Mouse (Mus musculus): Measurements from ENCODE around the gene Ppp1r18.
"Not testable (repeated sequence)": the region's sequence is repeated elsewhere in the genome, so short reads cannot be mapped to it uniquely, and the experiment has no call there.

Ppp1r18 gene

GRCm38 (mm10) chr17:35836991-35837422 lies 28.4 kb upstream of the Ppp1r18 start:
- DNase-seq (ENCODE audit: low read depth, low spot score) = peak; percentile 79

GRCm38 (mm10) chr17:35837487-35837886 lies 27.9 kb upstream of the Ppp1r18 start:
- DNase-seq (ENCODE audit: low read depth, low spot score) = no peak

GRCm38 (mm10) chr17:35838122-35838544 lies 27.3 kb upstream of the Ppp1r18 start, which contains the start of gene Tubb5:
TSS of gene Tubb5 (minus strand) at chr17:35838306.
- peak; percentile 84 for DNase-seq (ENCODE audit: low read depth, low spot score)

GRCm38 (mm10) chr17:35838570-35838969 lies 26.8 kb upstream of the Ppp1r18 start:
- no peak for DNase-seq (ENCODE audit: low read depth, low spot score)

- DNase-seq (ENCODE audit: low read depth, low spot score) = not testable (repeated sequence)
Measured at GRCm38 (mm10) chr17:35839002-35839401, 26.4 kb upstream of the Ppp1r18 start.

GRCm38 (mm10) chr17:35840561-35840960 lies 24.8 kb upstream of the Ppp1r18 start:
- no peak for DNase-seq (ENCODE audit: low read depth, low spot score)

- peak; percentile 98 for DNase-seq (ENCODE audit: low read depth, low spot score)
Measured at GRCm38 (mm10) chr17:35841076-35841950, 24.1 kb upstream of the Ppp1r18 start, which contains the start of gene Mdc1. TSS of gene Mdc1 (plus strand) at chr17:35841515.

GRCm38 (mm10) chr17:35842006-35842405 lies 23.4 kb upstream of the Ppp1r18 start:
- no peak for DNase-seq (ENCODE audit: low read depth, low spot score)

- DNase-seq (ENCODE audit: low read depth, low spot score) = no peak
Measured at GRCm38 (mm10) chr17:35843514-35843913, 21.9 kb upstream of the Ppp1r18 start.

GRCm38 (mm10) chr17:35848112-35848511 lies 17.3 kb upstream of the Ppp1r18 start:
- no peak for DNase-seq (ENCODE audit: low read depth, low spot score)

GRCm38 (mm10) chr17:35850974-35851373 lies 14.4 kb upstream of the Ppp1r18 start:
- DNase-seq (ENCODE audit: low read depth, low spot score) = no peak

GRCm38 (mm10) chr17:35859371-35859770 lies 6.0 kb upstream of the Ppp1r18 start:
- DNase-seq (ENCODE audit: low read depth, low spot score) = no peak

- no peak for DNase-seq (ENCODE audit: low read depth, low spot score)
Measured at GRCm38 (mm10) chr17:35859835-35860234, 5.6 kb upstream of the Ppp1r18 start.

- no peak for DNase-seq (ENCODE audit: low read depth, low spot score)
Measured at GRCm38 (mm10) chr17:35860831-35861197, 4.6 kb upstream of the Ppp1r18 start.

GRCm38 (mm10) chr17:35861198-35861857 lies 4.1 kb upstream of the Ppp1r18 start, which contains the start of gene Nrm:
TSS of gene Nrm (plus strand) at chr17:35861318.
- DNase-seq (ENCODE audit: low read depth, low spot score) = no peak

GRCm38 (mm10) chr17:35864832-35865353 lies 500 bp upstream of the Ppp1r18 start:
- no peak for DNase-seq (ENCODE audit: low read depth, low spot score)

- no peak for DNase-seq (ENCODE audit: low read depth, low spot score)
Measured at GRCm38 (mm10) chr17:35866281-35866831, 963 bp downstream of the Ppp1r18 start.

GRCm38 (mm10) chr17:35866911-35867890 lies 1.8 kb downstream of the Ppp1r18 start:
- DNase-seq (ENCODE audit: low read depth, low spot score) = no peak

- DNase-seq (ENCODE audit: low read depth, low spot score) = no peak
Measured at GRCm38 (mm10) chr17:35868165-35868820, 2.9 kb downstream of the Ppp1r18 start.

GRCm38 (mm10) chr17:35868961-35869345 lies 3.6 kb downstream of the Ppp1r18 start:
- DNase-seq (ENCODE audit: low read depth, low spot score) = no peak
